Mouse (Mus musculus) forebrain, embryonic 13.5 days (tissue): ENCODE measurements around the gene Rbfox2. TPM values are rescaled to one million over a fixed set of nuclear protein-coding genes. Genes with fewer than 3 reads are reported as not detected.
"Not testable (repeated sequence)": the region's sequence is repeated elsewhere in the genome, so short reads cannot be mapped to it uniquely, and the experiment has no call there.

Source experiments
- ATAC-seq: fragments of 200-750 bp; cut with Nextera tagmentation; 2 replicates; pipeline ENCODE4 v1.8.0; 2017
- H3K27ac ChIP-seq: fragments of 300-500 bp; sonication (generic); 2 replicates; pipeline ENCODE4 v1.5.1; 2015; ENCODE audit warnings: inconsistent platforms, mild to moderate bottlenecking, moderate library complexity
- H3K27me3 ChIP-seq: fragments of 300-500 bp; sonication (generic); 2 replicates; pipeline ENCODE4 v1.6.1; 2015; ENCODE audit warnings: mild to moderate bottlenecking, inconsistent platforms
- H3K36me3 ChIP-seq: fragments of 300-500 bp; sonication (generic); 2 replicates; pipeline ENCODE4 v1.6.1; 2015; ENCODE audit warnings: mild to moderate bottlenecking, inconsistent platforms; ENCODE audit not compliant: poor library complexity, severe bottlenecking
- H3K4me1 ChIP-seq: fragments of 300-500 bp; sonication (generic); 2 replicates; pipeline ENCODE4 v1.6.1; 2015; ENCODE audit warnings: inconsistent platforms
- H3K4me2 ChIP-seq: fragments of 300-500 bp; sonication (generic); 2 replicates; pipeline ENCODE4 v1.6.1; 2015; ENCODE audit warnings: inconsistent platforms, mild to moderate bottlenecking, moderate library complexity
- H3K4me3 ChIP-seq: fragments of 300-500 bp; sonication (generic); 2 replicates; pipeline ENCODE4 v1.5.1; 2015; ENCODE audit warnings: mild to moderate bottlenecking, inconsistent platforms
- H3K9ac ChIP-seq: fragments of 300-500 bp; sonication (generic); 2 replicates; pipeline ENCODE4 v1.6.1; 2015; ENCODE audit warnings: mild to moderate bottlenecking, inconsistent platforms
- H3K9me3 ChIP-seq: fragments of 300-500 bp; sonication (generic); replicated peaks from 2 replicates; pipeline ENCODE4 v1.6.1; 2016; ENCODE audit warnings: inconsistent platforms
- WGBS: fragments of 180-500 bp; shearing (Covaris S2); methylation state at CpG from one replicate; pipeline ENCODE4 v1.1.7; 2015; 5-methylcytosine and 5-hydroxymethylcytosine counted together
- polyA plus RNA-seq: library from polyadenylated mRNA; unstranded; fragments of >200 nt; fragmentation: Nextera tagmentation; extraction: Ambion mirVana; gene quantifications from 2 replicates; pipeline ENCODE4 v1.2.1, GENCODE M21; 2015

The Rbfox2 gene
- polyA plus RNA-seq, 1 experiment from 2014 or later: 116 TPM

DNA sequence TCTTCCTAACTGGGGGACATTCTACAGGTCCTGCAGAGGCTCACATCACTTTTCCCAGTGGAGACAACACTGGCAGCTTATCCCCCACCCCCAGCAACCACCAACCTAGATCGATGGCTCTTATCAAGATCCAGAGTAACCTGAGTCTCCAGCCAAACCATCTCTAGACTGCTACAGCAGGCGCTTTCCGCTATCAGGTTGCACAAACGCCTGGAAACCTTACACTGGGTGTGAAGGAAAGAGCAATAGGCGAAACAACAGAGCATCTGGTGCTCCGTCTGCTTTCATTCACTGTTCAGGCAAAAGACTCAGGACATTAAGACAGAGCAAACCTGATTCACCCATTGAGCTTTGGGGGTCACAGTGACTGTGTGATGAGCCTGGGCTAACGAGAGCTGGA lies 15.3 kb downstream of the Rbfox2 start:
- Histone ChIP-seq H3K27ac (0 out of 2 replicates have a peak overlapping the region, but pooled peaks have one; percentile 21), H3K9ac (no peak overlapping the region), H3K4me3 (no peak overlapping the region), H3K4me2 (no peak overlapping the region), H3K27me3 (no peaks in the 10 kb centered on the region), H3K36me3 (no peaks in the 10 kb centered on the region), H3K4me1 (peaks cover 22% of the 10 kb centered on the region), H3K9me3 (no peaks in the 10 kb centered on the region)
- no peak for ATAC-seq
- 66% methylated on average over 7 of the region's 7 CpGs for WGBS

DNA sequence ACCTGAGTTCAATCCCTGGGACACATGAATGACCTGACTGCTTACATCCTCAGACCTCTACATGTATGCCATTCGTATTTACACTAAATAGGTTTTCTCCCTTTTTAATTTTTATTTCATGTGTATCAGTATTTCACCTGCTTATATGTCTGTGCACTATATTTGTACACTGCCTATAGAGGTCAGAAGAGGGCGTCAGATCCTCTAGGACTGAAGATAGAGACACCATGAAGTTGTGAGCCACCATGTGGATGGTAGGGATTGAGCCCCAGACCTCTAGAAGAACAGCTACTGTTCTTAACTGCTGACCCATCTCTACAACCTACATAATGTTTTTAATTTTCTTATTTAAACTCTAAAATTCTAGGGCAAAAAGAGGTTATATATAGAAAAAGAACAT lies 16.5 kb downstream of the Rbfox2 start:
- 72% methylated on average over 2 of the region's 2 CpGs for WGBS
- Histone ChIP-seq H3K9me3 (no peaks in the 10 kb centered on the region), H3K4me2 (no peak overlapping the region), H3K4me1 (peaks cover 16% of the 10 kb centered on the region), H3K9ac (no peak overlapping the region), H3K27ac (no peak overlapping the region), H3K27me3 (no peaks in the 10 kb centered on the region), H3K36me3 (no peaks in the 10 kb centered on the region), H3K4me3 (no peak overlapping the region)
- no peak for ATAC-seq

DNA sequence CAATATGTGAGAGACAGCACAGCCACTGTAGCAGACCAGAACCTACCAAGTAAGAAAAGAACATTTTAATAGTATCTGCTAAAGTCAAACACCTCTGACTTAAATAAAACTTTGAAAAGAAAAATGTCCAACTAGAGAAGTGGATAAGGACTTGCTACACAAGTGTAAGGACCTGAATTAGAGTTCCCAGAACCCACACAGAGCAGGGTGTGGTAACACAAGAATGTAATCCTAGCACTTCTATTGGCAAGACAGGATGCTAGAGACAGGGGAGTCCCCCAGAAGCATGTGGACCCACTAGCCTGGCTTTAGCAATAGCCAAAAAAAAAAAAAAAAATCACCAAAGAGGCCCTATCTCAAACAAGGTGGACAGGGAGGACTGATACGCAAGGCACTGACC lies 26.7 kb downstream of the Rbfox2 start:
- no peak for ATAC-seq
- Histone ChIP-seq H3K9me3 (no peaks in the 10 kb centered on the region), H3K4me1 (peaks cover 20% of the 10 kb centered on the region), H3K9ac (no peak overlapping the region), H3K36me3 (no peaks in the 10 kb centered on the region), H3K27me3 (no peaks in the 10 kb centered on the region), H3K27ac (no peak overlapping the region; the same call in 1 of the 2 replicates), H3K4me3 (no peak overlapping the region), H3K4me2 (no peak overlapping the region)
- 95% methylated on average over 1 of the region's 1 CpGs for WGBS

DNA sequence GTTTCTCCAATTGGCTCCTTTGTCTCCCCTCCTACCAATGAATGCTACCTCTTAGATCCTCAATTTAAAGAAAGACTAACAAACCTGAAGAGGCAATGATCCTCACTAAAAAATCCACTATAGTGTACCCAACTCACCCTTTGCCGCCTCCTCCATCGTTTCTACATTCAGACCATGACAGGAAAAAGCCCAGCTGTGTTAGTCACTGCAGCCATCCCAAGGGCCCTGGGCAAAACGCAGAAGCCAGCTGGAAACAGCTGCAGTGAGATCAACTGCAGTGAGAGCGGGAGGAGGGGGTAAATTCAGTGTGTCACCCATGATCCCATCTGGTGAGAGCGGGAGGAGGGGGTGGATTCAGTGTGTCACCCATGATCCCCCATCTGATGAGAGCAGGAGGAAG lies 28.0 kb downstream of the Rbfox2 start:
- no peak overlapping the region for H3K9ac ChIP-seq
- no peaks in the 10 kb centered on the region for H3K36me3 ChIP-seq
- WGBS: 78% methylated on average over 5 of the region's 5 CpGs
- H3K4me3 ChIP-seq: no peak overlapping the region
- no peak overlapping the region for H3K4me2 ChIP-seq
- no peaks in the 10 kb centered on the region for H3K9me3 ChIP-seq
- no peak for ATAC-seq
- H3K27me3 ChIP-seq: no peaks in the 10 kb centered on the region
- H3K27ac ChIP-seq: no peak overlapping the region
- peaks cover 21% of the 10 kb centered on the region for H3K4me1 ChIP-seq

DNA sequence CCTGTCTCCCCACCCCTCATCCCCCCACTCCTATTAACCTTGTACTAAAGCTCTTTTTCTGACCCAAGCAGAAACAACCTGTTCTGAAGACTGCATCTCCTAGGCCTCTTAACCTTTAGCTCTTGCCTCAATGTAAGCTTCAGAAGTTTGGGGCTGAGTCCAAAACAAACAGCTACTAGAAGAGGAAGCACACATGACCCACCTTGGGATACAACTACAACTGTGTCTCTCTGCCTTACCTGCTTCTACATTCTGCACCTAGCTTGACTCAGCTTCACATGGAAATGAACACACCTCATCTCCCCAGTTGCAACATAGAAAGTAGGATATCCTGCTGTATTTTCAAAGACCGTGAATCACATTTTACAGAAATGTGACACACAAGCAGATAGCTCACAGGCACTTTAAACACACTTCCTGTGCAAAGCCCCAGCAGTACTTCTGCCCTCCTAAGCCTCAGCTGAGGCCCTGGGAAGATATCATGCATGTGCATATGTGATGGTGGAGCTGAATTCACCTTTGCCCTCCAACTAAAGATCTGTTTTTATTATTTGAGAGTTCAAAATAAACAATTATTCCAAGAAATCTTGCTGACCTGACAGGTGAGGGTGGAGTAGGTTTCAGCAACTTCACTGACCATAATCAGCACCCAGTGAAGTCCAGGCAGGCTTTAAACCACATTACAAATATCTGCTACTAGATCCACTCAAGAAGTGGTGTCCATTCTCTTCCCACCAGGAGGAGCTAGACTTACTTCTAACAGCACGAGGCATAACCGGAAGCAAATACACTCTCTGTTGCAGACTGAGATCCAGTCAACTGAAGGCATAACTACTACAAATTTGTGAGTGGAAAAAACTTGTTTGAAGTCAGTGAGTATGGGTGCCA lies 29.7 kb downstream of the Rbfox2 start:
- no peaks in the 10 kb centered on the region for H3K36me3 ChIP-seq
- no peaks in the 10 kb centered on the region for H3K27me3 ChIP-seq
- H3K9ac ChIP-seq: no peak overlapping the region
- H3K9me3 ChIP-seq: no peaks in the 10 kb centered on the region
- no peak overlapping the region for H3K4me3 ChIP-seq
- WGBS: 77% methylated on average over 3 of the region's 3 CpGs
- no peak overlapping the region for H3K27ac ChIP-seq
- peaks cover 23% of the 10 kb centered on the region for H3K4me1 ChIP-seq
- H3K4me2 ChIP-seq: no peak overlapping the region
- no peak for ATAC-seq

DNA sequence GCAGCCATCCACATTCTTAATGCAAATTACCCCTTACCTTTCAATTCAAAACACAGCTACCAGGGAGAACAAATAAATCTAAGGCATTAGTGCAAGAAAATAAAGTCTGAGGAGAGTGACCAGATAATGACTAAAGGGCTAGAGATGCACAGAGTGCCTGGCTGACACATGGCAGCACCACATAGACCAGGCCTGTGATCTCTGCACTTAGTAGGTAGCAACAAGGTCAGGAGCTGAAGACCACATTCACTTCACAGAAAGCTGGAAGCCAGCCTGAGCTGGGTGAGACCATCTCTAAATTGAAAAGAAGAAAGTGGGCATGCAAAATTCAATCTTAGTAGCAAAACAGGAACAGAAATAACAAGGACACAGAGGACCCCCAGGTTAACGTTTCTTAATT lies 30.5 kb downstream of the Rbfox2 start:
- H3K4me2 ChIP-seq: no peak overlapping the region
- H3K9ac ChIP-seq: no peak overlapping the region
- H3K4me3 ChIP-seq: no peak overlapping the region
- H3K4me1 ChIP-seq: peaks cover 23% of the 10 kb centered on the region
- no peaks in the 10 kb centered on the region for H3K36me3 ChIP-seq
- no peak for ATAC-seq
- 86% methylated on average over 1 of the region's 1 CpGs for WGBS
- no peaks in the 10 kb centered on the region for H3K27me3 ChIP-seq
- no peaks in the 10 kb centered on the region for H3K9me3 ChIP-seq
- H3K27ac ChIP-seq: no peak overlapping the region

DNA sequence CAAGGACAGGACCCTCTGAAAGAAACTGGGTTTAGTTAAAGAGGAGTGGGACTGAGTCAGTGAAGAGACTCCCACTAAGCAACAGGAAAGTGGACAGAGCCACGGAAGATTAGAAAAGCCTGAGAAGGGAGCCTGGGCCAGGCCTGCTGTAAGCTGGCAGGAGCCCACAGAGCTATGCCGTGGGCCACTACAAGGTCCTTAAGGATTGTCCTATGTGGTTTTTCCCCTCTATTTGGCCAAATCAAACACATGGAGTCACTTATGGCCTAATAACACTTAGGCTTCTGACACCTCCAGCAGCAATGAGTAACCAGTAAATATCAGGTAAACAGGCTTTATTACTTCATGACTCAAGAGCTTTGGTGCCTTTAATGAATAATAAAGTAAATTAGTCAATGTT lies 31.2 kb downstream of the Rbfox2 start:
- WGBS: 89% methylated on average over 2 of the region's 2 CpGs
- H3K4me2 ChIP-seq: no peak overlapping the region
- no peak for ATAC-seq
- H3K9ac ChIP-seq: no peak overlapping the region
- H3K36me3 ChIP-seq: no peaks in the 10 kb centered on the region
- no peaks in the 10 kb centered on the region for H3K27me3 ChIP-seq
- no peak overlapping the region for H3K27ac ChIP-seq
- H3K9me3 ChIP-seq: no peaks in the 10 kb centered on the region
- no peak overlapping the region for H3K4me3 ChIP-seq
- H3K4me1 ChIP-seq: peaks cover 20% of the 10 kb centered on the region

DNA sequence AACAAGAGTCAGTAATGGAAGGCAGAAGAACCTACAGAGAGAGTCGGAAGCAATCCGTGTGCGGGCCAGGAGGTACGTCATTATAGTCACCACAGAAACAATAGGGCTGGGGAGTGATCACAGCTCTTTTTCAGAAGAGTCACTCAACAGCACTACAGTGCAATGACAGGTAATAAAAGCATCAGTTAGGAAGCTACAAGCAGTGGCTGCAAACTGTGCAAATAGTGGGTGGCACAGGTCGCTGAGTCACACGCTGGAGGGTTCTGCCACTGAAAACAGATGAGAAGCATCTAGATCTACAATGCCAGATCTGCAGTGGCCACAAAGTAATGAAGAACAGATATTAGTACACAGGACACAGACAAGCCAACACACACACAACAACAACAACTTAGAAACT lies 32.9 kb downstream of the Rbfox2 start:
- 86% methylated on average over 6 of the region's 6 CpGs for WGBS
- H3K4me2 ChIP-seq: no peak overlapping the region
- no peak overlapping the region for H3K27ac ChIP-seq

DNA sequence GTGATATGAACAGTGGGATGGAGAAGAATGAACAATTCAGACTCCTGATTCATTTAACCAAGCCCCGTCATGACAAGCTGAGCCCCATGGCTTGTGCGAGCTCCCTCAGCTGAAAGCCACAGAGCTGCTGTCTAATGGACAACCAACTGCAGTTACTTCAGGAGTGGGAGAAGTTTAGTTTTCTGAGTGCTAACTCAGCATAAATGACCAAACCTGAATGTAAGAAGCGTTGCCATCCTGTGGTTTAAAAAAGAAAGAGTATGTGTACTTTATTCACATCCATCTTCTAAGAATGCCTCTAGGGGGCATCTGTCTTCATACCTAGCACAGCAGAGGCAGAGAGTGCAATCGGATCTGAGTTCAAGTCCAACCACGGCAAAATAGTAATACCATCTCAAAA lies 35.5 kb downstream of the Rbfox2 start:
- ATAC-seq: no peak
- H3K27ac ChIP-seq: no peak overlapping the region
- no peaks in the 10 kb centered on the region for H3K9me3 ChIP-seq
- 93% methylated on average over 5 of the region's 5 CpGs for WGBS
- no peaks in the 10 kb centered on the region for H3K27me3 ChIP-seq
- no peak overlapping the region for H3K4me2 ChIP-seq
- H3K4me1 ChIP-seq: peaks cover 27% of the 10 kb centered on the region
- no peak overlapping the region for H3K9ac ChIP-seq
- no peak overlapping the region for H3K4me3 ChIP-seq
- H3K36me3 ChIP-seq: no peaks in the 10 kb centered on the region

More for the DNA sequence above, 32.9 kb downstream of the Rbfox2 start:
- peaks cover 17% of the 10 kb centered on the region for H3K4me1 ChIP-seq
- ATAC-seq: no peak
- H3K36me3 ChIP-seq: no peaks in the 10 kb centered on the region
- H3K9me3 ChIP-seq: no peaks in the 10 kb centered on the region
- no peaks in the 10 kb centered on the region for H3K27me3 ChIP-seq
- H3K4me3 ChIP-seq: no peak overlapping the region
- no peak overlapping the region for H3K9ac ChIP-seq

DNA sequence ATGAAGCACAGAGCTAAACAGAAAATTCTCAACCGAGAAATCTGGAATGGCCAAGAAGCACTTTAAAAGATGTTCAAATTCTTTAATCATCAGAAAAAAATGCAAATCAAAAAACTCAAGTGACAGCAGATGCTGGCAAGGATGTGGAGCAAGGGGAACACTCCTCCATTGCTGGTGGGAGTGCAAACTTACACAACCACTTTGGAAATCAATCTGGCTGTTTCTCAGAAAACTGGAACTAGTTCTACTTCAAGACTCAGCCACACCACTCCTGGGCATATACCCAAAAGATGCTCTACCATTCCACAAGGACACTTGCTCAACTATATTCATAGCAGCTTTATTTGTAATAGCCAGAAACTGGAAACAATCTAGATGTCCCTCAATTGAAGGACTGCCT lies 37.3 kb downstream of the Rbfox2 start:
- 90% methylated on average over 1 of the region's 1 CpGs for WGBS

DNA sequence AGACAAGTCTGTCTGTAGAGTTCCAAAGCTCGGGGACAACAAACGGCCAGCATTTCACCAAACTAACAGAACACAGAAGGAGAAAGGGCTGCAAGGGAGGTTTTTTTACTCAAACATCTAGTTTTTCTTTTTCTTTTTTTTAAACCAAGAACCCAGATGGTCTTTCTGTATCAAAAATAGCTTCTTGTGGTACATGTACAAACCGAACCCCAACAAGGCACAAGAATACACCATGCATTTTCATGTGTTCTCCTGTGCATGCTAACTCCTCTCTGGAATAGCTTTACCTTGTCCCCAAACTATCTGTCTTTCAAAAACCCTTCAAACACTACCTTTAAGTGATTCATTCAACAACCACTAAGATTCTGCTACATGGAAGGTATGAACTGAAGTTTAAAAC lies 38.4 kb downstream of the Rbfox2 start:
- peaks cover 34% of the 10 kb centered on the region for H3K4me1 ChIP-seq
- H3K27ac ChIP-seq: peak overlapping the region; percentile 3; the same call in 1 of the 2 replicates
- H3K4me2 ChIP-seq: no peak overlapping the region
- H3K36me3 ChIP-seq: no peaks in the 10 kb centered on the region
- no peak overlapping the region for H3K4me3 ChIP-seq
- H3K9me3 ChIP-seq: no peaks in the 10 kb centered on the region
- 80% methylated on average over 3 of the region's 3 CpGs for WGBS
- no peak overlapping the region for H3K9ac ChIP-seq
- ATAC-seq: no peak
- no peaks in the 10 kb centered on the region for H3K27me3 ChIP-seq

More for the DNA sequence above, 37.3 kb downstream of the Rbfox2 start:
- not testable (repeated sequence) for H3K4me2 ChIP-seq, H3K4me3 ChIP-seq, H3K9me3 ChIP-seq, H3K27me3 ChIP-seq, ATAC-seq, H3K36me3 ChIP-seq, H3K9ac ChIP-seq, H3K27ac ChIP-seq
- peaks cover 33% of the 10 kb centered on the region for H3K4me1 ChIP-seq

DNA sequence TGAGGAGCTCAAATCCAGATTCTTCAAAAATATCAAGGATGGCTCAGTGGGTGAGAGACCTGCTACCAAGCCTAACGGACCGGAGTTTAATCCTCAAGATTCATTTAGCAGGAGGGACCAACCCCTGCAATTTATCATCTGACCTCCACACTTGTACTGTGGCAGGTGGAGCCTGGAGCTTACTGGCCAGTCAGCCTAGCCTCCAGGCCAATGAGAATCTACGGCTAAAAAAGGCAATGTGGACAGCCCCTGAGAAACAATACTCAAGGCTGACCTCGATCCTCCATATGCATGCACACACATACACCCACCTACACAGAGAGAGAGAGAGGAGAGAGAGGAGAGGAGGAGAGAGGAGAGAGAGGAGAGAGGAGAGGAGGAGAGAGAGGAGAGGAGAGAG lies 41.5 kb downstream of the Rbfox2 start:
- Histone ChIP-seq H3K4me2 (no peak overlapping the region), H3K27me3 (no peaks in the 10 kb centered on the region), H3K36me3 (no peaks in the 10 kb centered on the region), H3K9ac (no peak overlapping the region), H3K27ac (no peak overlapping the region), H3K4me1 (peaks cover 34% of the 10 kb centered on the region), H3K9me3 (no peaks in the 10 kb centered on the region), H3K4me3 (no peak overlapping the region)
- ATAC-seq: no peak
- 38% methylated on average over 4 of the region's 4 CpGs for WGBS

DNA sequence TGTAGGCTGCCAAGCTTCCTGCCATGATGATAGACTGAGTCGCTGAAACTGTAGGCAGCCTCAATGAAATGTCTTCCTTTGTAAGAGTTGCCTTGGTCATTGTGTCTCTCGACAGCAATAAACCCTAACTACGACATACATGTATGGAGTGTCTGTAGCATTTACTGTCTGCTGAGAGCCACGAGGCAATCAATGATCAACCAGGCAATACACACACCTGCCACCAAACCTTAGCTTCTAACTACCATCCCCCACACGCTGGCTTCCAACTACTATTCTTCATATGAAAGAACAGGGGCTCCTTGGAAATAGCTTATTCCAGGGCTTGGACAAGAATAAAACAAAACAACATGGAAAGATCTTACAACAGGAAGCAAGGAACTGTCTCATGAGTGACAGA lies 42.5 kb downstream of the Rbfox2 start:
- no peak for ATAC-seq
- H3K9me3 ChIP-seq: no peaks in the 10 kb centered on the region
- WGBS: 88% methylated on average over 5 of the region's 5 CpGs
- no peak overlapping the region for H3K4me2 ChIP-seq
- peaks cover 34% of the 10 kb centered on the region for H3K4me1 ChIP-seq
- H3K9ac ChIP-seq: no peak overlapping the region
- no peak overlapping the region for H3K4me3 ChIP-seq
- H3K36me3 ChIP-seq: no peaks in the 10 kb centered on the region
- no peaks in the 10 kb centered on the region for H3K27me3 ChIP-seq
- H3K27ac ChIP-seq: no peak overlapping the region
